Mouse (Mus musculus): ENCODE measurements around the gene Zfp445. TPM values are rescaled to one million over a fixed set of nuclear protein-coding genes. Genes with fewer than 3 reads are reported as not detected.

Zfp445 gene
- total and polyA plus RNA-seq, 3 experiments = 6.6 to 125 (median 113) TPM

DNA sequence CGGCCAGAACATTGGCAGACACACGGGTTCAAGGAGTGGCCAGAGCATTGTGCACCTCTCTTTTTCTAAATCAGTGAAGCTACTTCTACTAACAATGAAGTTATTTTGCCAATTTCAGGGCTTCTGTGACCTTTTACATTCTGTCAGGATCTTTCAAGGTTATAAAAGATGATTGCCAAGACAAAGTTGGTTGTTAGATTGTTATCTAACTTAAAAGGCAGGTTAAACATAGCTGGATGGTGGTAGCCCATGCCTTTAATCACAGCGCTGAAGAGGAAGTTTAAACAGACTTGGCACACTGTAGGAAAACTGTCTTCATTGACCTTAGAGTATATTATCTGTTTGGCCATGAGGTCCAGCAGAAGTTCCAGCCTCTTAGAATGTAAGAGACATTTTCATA lies 20.2 kb downstream of the Zfp445 start:
- no peak for DNase-seq (ENCODE audit: low spot score)
- Histone ChIP-seq H3K4me1 (ENCODE audit: insufficient read depth, low read depth, low read length) (no peaks in the 10 kb centered on the region), H3K36me3 (replicated peaks) (peaks cover 9% of the 10 kb centered on the region), H3K4me3 (ENCODE audit: low read depth, low read length) (no peak overlapping the region), H3K27me3 (ENCODE audit: insufficient read depth, low read length) (peaks cover 4% of the 10 kb centered on the region; the same call in 1 of the 2 replicates), H3K9me3 (replicated peaks) (no peaks in the 10 kb centered on the region)
- no peak for ATAC-seq (ENCODE audit: extremely low read depth, insufficient number of reproducible peaks, low FRiP score, poor library complexity, severe bottlenecking)
- TF ChIP-seq GATA2 (IDR thresholded peaks at IDR 0.05; ENCODE audit: borderline replicate concordance, low read depth, low read length) (no peak), TAL1 (conservative IDR thresholded peaks at IDR 0.05; ENCODE audit: low read depth, low read length) (no peak)

DNA sequence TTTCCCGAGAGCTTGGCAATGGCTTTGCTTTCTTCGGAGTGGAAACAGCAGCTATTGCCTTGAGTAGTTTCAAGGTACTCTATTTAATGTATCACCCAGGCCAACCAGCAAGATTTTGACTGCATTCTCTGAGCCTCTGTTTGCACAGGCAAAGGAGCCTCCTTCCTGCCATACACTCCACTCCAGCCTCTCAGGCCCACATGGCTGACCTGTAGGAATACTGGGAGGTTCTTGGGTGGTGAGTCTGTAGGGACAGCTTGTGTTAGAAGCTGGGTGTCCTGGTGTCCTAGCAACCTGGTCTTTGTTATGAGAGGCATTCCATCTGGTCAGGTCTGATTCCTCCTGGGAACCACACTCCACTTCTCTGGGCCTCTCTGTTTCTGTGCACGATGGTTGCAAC lies 22.0 kb downstream of the Zfp445 start, which contains the start of gene Gm35549:
TSS of gene Gm35549 (minus strand) at position 276 of the 400 bp plus-strand sequence.
- Histone ChIP-seq H3K4me1 (ENCODE audit: insufficient read depth, low read depth, low read length) (no peaks in the 10 kb centered on the region), H3K4me3 (ENCODE audit: low read depth, low read length) (no peak within 1 kb of the TSS), H3K27me3 (ENCODE audit: insufficient read depth, low read length) (peaks cover 4% of the 10 kb centered on the region; the same call in 1 of the 2 replicates), H3K36me3 (replicated peaks) (no peaks in the 10 kb centered on the region), H3K9me3 (replicated peaks) (no peaks in the 10 kb centered on the region)
- ATAC-seq (ENCODE audit: extremely low read depth, insufficient number of reproducible peaks, low FRiP score, poor library complexity, severe bottlenecking) (no peak), DNase-seq (ENCODE audit: low spot score) (no peak)
- TF ChIP-seq GATA1 (IDR thresholded peaks at IDR 0.05; ENCODE audit: borderline replicate concordance, low read length) = no peak
- no peak for TF ChIP-seq TAL1 (conservative IDR thresholded peaks at IDR 0.05; ENCODE audit: low read depth, low read length)
- no peak for TF ChIP-seq GATA2 (IDR thresholded peaks at IDR 0.05; ENCODE audit: borderline replicate concordance, low read depth, low read length)
- TF ChIP-seq CTCF (IDR thresholded peaks at IDR 0.05; ENCODE audit: low read depth, low read length) = no peak

GRCm38 (mm10) chr9:122837680-122838079 lies 28.1 kb downstream of the Zfp445 start:
- ATAC-seq (ENCODE audit: extremely low read depth, insufficient number of reproducible peaks, low FRiP score, poor library complexity, severe bottlenecking) (no peak), DNase-seq (ENCODE audit: low spot score) (no peak)
- TF ChIP-seq GATA2 (IDR thresholded peaks at IDR 0.05; ENCODE audit: borderline replicate concordance, low read depth, low read length) (no peak), GATA1 (IDR thresholded peaks at IDR 0.05; ENCODE audit: borderline replicate concordance, low read length) (no peak), TAL1 (conservative IDR thresholded peaks at IDR 0.05; ENCODE audit: low read depth, low read length) (no peak), POLR2AphosphoS5 (IDR thresholded peaks at IDR 0.05; ENCODE audit: insufficient replicate concordance, low read depth, low read length) (no peak), CTCF (IDR thresholded peaks at IDR 0.05; ENCODE audit: low read depth, low read length) (no peak)
- H3K9me3 ChIP-seq (replicated peaks) = no peaks in the 10 kb centered on the region
- H3K36me3 ChIP-seq (replicated peaks) = peaks cover 34% of the 10 kb centered on the region
- peaks cover 2% of the 10 kb centered on the region; the same call in 1 of the 2 replicates for H3K27me3 ChIP-seq (ENCODE audit: insufficient read depth, low read length)
- no peak overlapping the region for H3K4me3 ChIP-seq (ENCODE audit: low read depth, low read length)
- no peaks in the 10 kb centered on the region for H3K4me1 ChIP-seq (ENCODE audit: insufficient read depth, low read depth, low read length)

DNA sequence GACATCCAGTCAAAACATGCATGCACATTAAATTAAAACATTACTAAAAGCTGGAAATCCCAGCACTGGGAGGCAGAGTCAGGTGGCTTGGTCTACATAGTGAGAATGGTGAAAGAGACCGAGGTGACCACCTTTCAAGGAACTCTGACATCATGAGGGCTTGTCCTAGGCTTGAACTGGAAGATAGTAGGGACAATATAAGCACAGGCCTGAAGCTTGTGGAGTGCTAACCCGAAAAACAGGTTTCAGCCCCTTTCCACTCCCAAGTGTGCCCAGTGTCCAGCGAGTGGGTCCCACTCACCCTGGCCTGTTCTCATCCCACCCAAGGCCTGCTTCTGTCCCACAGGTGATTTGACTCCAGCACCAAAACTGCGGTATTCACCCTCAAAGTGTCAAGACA lies 28.6 kb downstream of the Zfp445 start:
- DNase-seq (ENCODE audit: low spot score) = no peak
- ATAC-seq (ENCODE audit: extremely low read depth, insufficient number of reproducible peaks, low FRiP score, poor library complexity, severe bottlenecking) = no peak
- TF ChIP-seq GATA1 (IDR thresholded peaks at IDR 0.05; ENCODE audit: borderline replicate concordance, low read length) (no peak), POLR2AphosphoS5 (IDR thresholded peaks at IDR 0.05; ENCODE audit: insufficient replicate concordance, low read depth, low read length) (no peak), TAL1 (conservative IDR thresholded peaks at IDR 0.05; ENCODE audit: low read depth, low read length) (no peak), GATA2 (IDR thresholded peaks at IDR 0.05; ENCODE audit: borderline replicate concordance, low read depth, low read length) (no peak), CTCF (IDR thresholded peaks at IDR 0.05; ENCODE audit: low read depth, low read length) (no peak)
- no peaks in the 10 kb centered on the region for H3K4me1 ChIP-seq (ENCODE audit: insufficient read depth, low read depth, low read length)
- H3K9me3 ChIP-seq (replicated peaks) = no peaks in the 10 kb centered on the region
- H3K4me3 ChIP-seq (ENCODE audit: low read depth, low read length) = no peak overlapping the region
- H3K27me3 ChIP-seq (ENCODE audit: insufficient read depth, low read length) = peaks cover 2% of the 10 kb centered on the region; the same call in 1 of the 2 replicates
- H3K36me3 ChIP-seq (replicated peaks) = peaks cover 36% of the 10 kb centered on the region

DNA sequence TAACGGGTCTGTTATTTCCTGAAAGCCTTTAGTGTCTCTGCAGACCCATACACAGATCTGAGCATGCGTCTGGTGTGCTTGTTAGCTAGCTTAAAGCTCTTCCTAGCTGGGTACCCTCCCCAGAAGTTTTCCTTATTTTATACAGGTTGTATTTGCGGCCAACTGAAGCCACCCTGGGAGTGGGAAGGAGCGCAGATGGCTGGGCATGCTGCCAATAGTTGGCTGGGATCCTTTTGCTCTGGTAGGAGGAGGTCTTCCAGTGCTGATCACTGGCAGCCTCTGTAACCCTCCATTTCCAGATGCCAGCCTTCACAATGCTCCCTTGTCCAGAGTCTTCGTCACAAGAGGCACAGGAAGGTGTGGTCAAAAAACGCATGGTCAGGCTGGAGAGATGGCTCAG lies 29.0 kb downstream of the Zfp445 start:
- Histone ChIP-seq H3K36me3 (replicated peaks) (peaks cover 36% of the 10 kb centered on the region), H3K27me3 (ENCODE audit: insufficient read depth, low read length) (0 out of 2 replicates have a peak, but pooled peaks cover 2% of the 10 kb centered on the region), H3K4me3 (ENCODE audit: low read depth, low read length) (no peak overlapping the region), H3K4me1 (ENCODE audit: insufficient read depth, low read depth, low read length) (no peaks in the 10 kb centered on the region), H3K9me3 (replicated peaks) (no peaks in the 10 kb centered on the region)
- ATAC-seq (ENCODE audit: extremely low read depth, insufficient number of reproducible peaks, low FRiP score, poor library complexity, severe bottlenecking) (no peak), DNase-seq (ENCODE audit: low spot score) (no peak)
- TF ChIP-seq GATA1 (IDR thresholded peaks at IDR 0.05; ENCODE audit: borderline replicate concordance, low read length) (no peak), TAL1 (conservative IDR thresholded peaks at IDR 0.05; ENCODE audit: low read depth, low read length) (no peak), GATA2 (IDR thresholded peaks at IDR 0.05; ENCODE audit: borderline replicate concordance, low read depth, low read length) (no peak), POLR2AphosphoS5 (IDR thresholded peaks at IDR 0.05; ENCODE audit: insufficient replicate concordance, low read depth, low read length) (no peak), CTCF (IDR thresholded peaks at IDR 0.05; ENCODE audit: low read depth, low read length) (no peak)

DNA sequence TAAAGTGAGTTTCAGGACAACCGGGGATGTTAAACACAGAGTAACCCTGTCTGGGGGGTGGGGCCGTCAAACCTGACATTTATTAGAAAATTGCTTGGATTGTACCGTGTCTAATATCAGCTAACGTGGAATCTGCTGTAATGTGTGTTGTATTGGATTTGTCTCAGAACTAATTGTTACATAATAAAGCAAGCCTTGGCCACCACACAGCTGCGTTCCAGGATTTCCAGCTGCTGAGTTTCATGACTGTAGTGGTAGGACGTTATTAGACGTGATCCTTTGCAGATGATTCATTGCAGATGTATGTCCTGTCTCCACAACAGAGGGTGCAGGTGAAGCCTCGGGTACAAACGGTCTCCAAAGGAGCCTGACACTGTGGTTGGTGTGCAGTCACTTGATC lies 29.7 kb downstream of the Zfp445 start:
- no peak overlapping the region for H3K4me3 ChIP-seq (ENCODE audit: low read depth, low read length)
- ATAC-seq (ENCODE audit: extremely low read depth, insufficient number of reproducible peaks, low FRiP score, poor library complexity, severe bottlenecking) (no peak), DNase-seq (ENCODE audit: low spot score) (no peak)
- 0 out of 2 replicates have a peak, but pooled peaks cover 2% of the 10 kb centered on the region for H3K27me3 ChIP-seq (ENCODE audit: insufficient read depth, low read length)
- no peaks in the 10 kb centered on the region for H3K4me1 ChIP-seq (ENCODE audit: insufficient read depth, low read depth, low read length)
- TF ChIP-seq CTCF (IDR thresholded peaks at IDR 0.05; ENCODE audit: low read depth, low read length) = no peak
- TF ChIP-seq GATA2 (IDR thresholded peaks at IDR 0.05; ENCODE audit: borderline replicate concordance, low read depth, low read length) = no peak
- no peak for TF ChIP-seq GATA1 (IDR thresholded peaks at IDR 0.05; ENCODE audit: borderline replicate concordance, low read length)
- TF ChIP-seq POLR2AphosphoS5 (IDR thresholded peaks at IDR 0.05; ENCODE audit: insufficient replicate concordance, low read depth, low read length) = no peak
- no peak for TF ChIP-seq TAL1 (conservative IDR thresholded peaks at IDR 0.05; ENCODE audit: low read depth, low read length)
- peaks cover 38% of the 10 kb centered on the region for H3K36me3 ChIP-seq (replicated peaks)
- no peaks in the 10 kb centered on the region for H3K9me3 ChIP-seq (replicated peaks)
